Mouse (Mus musculus) MEL (cell line): ENCODE measurements at regions not wholly inside any gene's neighbourhood (a gene's known extent, or its start where the extent isn't known, plus 50 kb on each side); places are given as distances from the start of the nearest gene placed in this dataset.

Source experiments
- DNase-seq: peaks from one replicate; pipeline ENCODE4 v3.0.0; 2011; ENCODE audit warnings: low read depth, low spot score
- H3K27ac ChIP-seq: 2 replicates; pipeline ENCODE4 v1.5.1; 2012; ENCODE audit warnings: low read depth, mild to moderate bottlenecking, control low read depth, low read length, moderate library complexity; ENCODE audit not compliant: control insufficient read depth
- H3K27me3 ChIP-seq, 2 experiments: fragments of 150-350 bp in 1 of 2; sonication (generic) in 1 of 2; 2 replicates each; pipeline ENCODE4 v1.6.1; 2012; ENCODE audit warnings: low read length in 2 of 2, mild to moderate bottlenecking in 2 of 2, improper control_type of control experiment in 1 of 2, moderate library complexity in 1 of 2; ENCODE audit not compliant: insufficient read depth in 2 of 2, control insufficient read depth in 1 of 2
- H3K36me3 ChIP-seq, 2 experiments: 2 replicates each; pipeline ENCODE4 v1.6.1; 2012 to 2014; ENCODE audit warnings: low read length in 2 of 2, improper control_type of control experiment in 1 of 2, inconsistent platforms in 1 of 2, mild to moderate bottlenecking in 1 of 2; ENCODE audit not compliant: insufficient read depth in 2 of 2, control insufficient read depth in 1 of 2
- H3K4me1 ChIP-seq, 2 experiments: fragments of 150-350 bp in 1 of 2; sonication (generic) in 1 of 2; 2 replicates each; pipeline ENCODE4 v1.6.1; 2012; ENCODE audit warnings: low read length in 2 of 2, improper control_type of control experiment in 1 of 2, mild to moderate bottlenecking in 1 of 2; ENCODE audit not compliant: insufficient read depth in 2 of 2, control insufficient read depth in 1 of 2
- H3K4me3 ChIP-seq, 2 experiments: fragments of 150-350 bp in 1 of 2; sonication (generic) in 1 of 2; 2 replicates each; pipeline ENCODE4 v1.5.1; 2012; ENCODE audit warnings: low read depth in 2 of 2, low read length in 2 of 2, mild to moderate bottlenecking in 2 of 2, moderate library complexity in 2 of 2, control low read depth in 1 of 2, improper control_type of control experiment in 1 of 2; ENCODE audit not compliant: control insufficient read depth in 1 of 2, insufficient read depth in 1 of 2
- H3K79me2 ChIP-seq: 2 replicates; pipeline ENCODE4 v1.6.1; 2012; ENCODE audit warnings: mild to moderate bottlenecking, low read length, moderate library complexity; ENCODE audit not compliant: control insufficient read depth, poor library complexity, insufficient read depth
- H3K9ac ChIP-seq: 2 replicates; pipeline ENCODE4 v1.6.1; 2012; ENCODE audit warnings: low read depth, mild to moderate bottlenecking, control low read depth, low read length, moderate library complexity; ENCODE audit not compliant: control insufficient read depth, poor library complexity, severe bottlenecking
- H3K9me3 ChIP-seq: fragments of 150-350 bp; sonication (generic); replicated peaks from 2 replicates; pipeline ENCODE4 v1.6.1; 2012; ENCODE audit warnings: mild to moderate bottlenecking, low read length, improper control_type of control experiment, moderate library complexity; ENCODE audit not compliant: insufficient read depth
- BHLHE40 ChIP-seq: IDR thresholded peaks from 2 replicates; pipeline ENCODE4 v1.6.1; 2012; ENCODE audit warnings: low read depth, mild to moderate bottlenecking, inconsistent platforms, low read length, improper control_type of control experiment, borderline replicate concordance
- CHD1 ChIP-seq: IDR thresholded peaks from 2 replicates; pipeline ENCODE4 v1.6.1; 2012; ENCODE audit warnings: low read depth, mild to moderate bottlenecking, inconsistent platforms, low read length, improper control_type of control experiment
- CHD2 ChIP-seq: IDR thresholded peaks from 2 replicates; pipeline ENCODE4 v1.6.1; 2011; ENCODE audit warnings: low read length, improper control_type of control experiment
- ELF1 ChIP-seq: IDR thresholded peaks from 2 replicates; pipeline ENCODE4 v1.6.1; 2014; ENCODE audit warnings: low read depth, mild to moderate bottlenecking, inconsistent platforms, low read length, improper control_type of control experiment, moderate library complexity
- GABPA ChIP-seq: IDR thresholded peaks from 2 replicates; pipeline ENCODE4 v1.6.1; 2012; ENCODE audit warnings: low read depth, mild to moderate bottlenecking, inconsistent platforms, low read length, improper control_type of control experiment, moderate library complexity
- GATA1 ChIP-seq: IDR thresholded peaks from 2 replicates; pipeline ENCODE4 v1.6.1; 2011; ENCODE audit warnings: low read depth, low read length, improper control_type of control experiment
- HCFC1 ChIP-seq: IDR thresholded peaks from 2 replicates; pipeline ENCODE4 v1.6.1; 2012; ENCODE audit warnings: low read depth, mild to moderate bottlenecking, inconsistent platforms, low read length, improper control_type of control experiment, moderate library complexity
- JUND ChIP-seq: IDR thresholded peaks from 2 replicates; pipeline ENCODE4 v1.6.1; 2011; ENCODE audit warnings: low read depth, mild to moderate bottlenecking, improper control_type of control experiment, low read length
- KAT2A ChIP-seq: conservative IDR thresholded peaks from 2 replicates; pipeline ENCODE4 v1.6.1; 2012; ENCODE audit warnings: low read depth, low read length, improper control_type of control experiment, inconsistent platforms
- MAX ChIP-seq: IDR thresholded peaks from 2 replicates; pipeline ENCODE4 v1.6.1; 2011; ENCODE audit warnings: low read length, improper control_type of control experiment
- MYB ChIP-seq: IDR thresholded peaks from 2 replicates; pipeline ENCODE4 v1.6.1; 2011; ENCODE audit warnings: mild to moderate bottlenecking, low read depth, low read length, improper control_type of control experiment
- POLR2A ChIP-seq, 2 experiments: IDR thresholded peaks; 2 replicates each; pipeline ENCODE4 v1.6.1; 2011 to 2012; ENCODE audit warnings: low read length in 2 of 2, mild to moderate bottlenecking in 2 of 2, control low read depth in 1 of 2, improper control_type of control experiment in 1 of 2, low read depth in 1 of 2, moderate library complexity in 1 of 2; ENCODE audit not compliant: control insufficient read depth in 1 of 2, insufficient read depth in 1 of 2, poor library complexity in 1 of 2
- POLR2AphosphoS2 ChIP-seq: IDR thresholded peaks from 2 replicates; pipeline ENCODE4 v1.6.1; 2011; ENCODE audit warnings: low read length, improper control_type of control experiment
- POLR2AphosphoS5 ChIP-seq: IDR thresholded peaks from 2 replicates; pipeline ENCODE4 v1.6.1; 2012; ENCODE audit warnings: low read depth, borderline replicate concordance, mild to moderate bottlenecking, inconsistent platforms, low read length, moderate library complexity, mixed read lengths
- RAD21 ChIP-seq: IDR thresholded peaks from 2 replicates; pipeline ENCODE4 v1.6.1; 2011; ENCODE audit warnings: mild to moderate bottlenecking, low read depth, low read length, improper control_type of control experiment
- RCOR1 ChIP-seq: IDR thresholded peaks from 2 replicates; pipeline ENCODE4 v1.6.1; 2012; ENCODE audit warnings: low read depth, mild to moderate bottlenecking, inconsistent platforms, low read length, improper control_type of control experiment
- SIN3A ChIP-seq: IDR thresholded peaks from 2 replicates; pipeline ENCODE4 v1.6.1; 2012; ENCODE audit warnings: low read length, improper control_type of control experiment, inconsistent platforms
- SMC3 ChIP-seq: IDR thresholded peaks from 2 replicates; pipeline ENCODE4 v1.6.1; 2011; ENCODE audit warnings: low read depth, low read length, improper control_type of control experiment
- TAL1 ChIP-seq: IDR thresholded peaks from 2 replicates; pipeline ENCODE4 v1.6.1; 2012; ENCODE audit warnings: mild to moderate bottlenecking, inconsistent platforms, low read length, moderate library complexity, mixed read lengths
- UBTF ChIP-seq: IDR thresholded peaks from 2 replicates; pipeline ENCODE4 v1.6.1; 2012; ENCODE audit warnings: low read depth, mild to moderate bottlenecking, inconsistent platforms, low read length, improper control_type of control experiment, moderate library complexity, borderline replicate concordance; ENCODE audit not compliant: insufficient read depth
- USF1 ChIP-seq: IDR thresholded peaks from 2 replicates; pipeline ENCODE4 v1.6.1; 2014; ENCODE audit warnings: low read depth, mild to moderate bottlenecking, inconsistent platforms, low read length, improper control_type of control experiment, moderate library complexity
- ZC3H11A ChIP-seq: IDR thresholded peaks from 2 replicates; pipeline ENCODE4 v1.6.1; 2012; ENCODE audit warnings: low read depth, mild to moderate bottlenecking, inconsistent platforms, low read length, improper control_type of control experiment
- ZKSCAN1 ChIP-seq: IDR thresholded peaks from 2 replicates; pipeline ENCODE4 v1.6.1; 2012; ENCODE audit warnings: low read depth, mild to moderate bottlenecking, inconsistent platforms, low read length, improper control_type of control experiment, moderate library complexity
- ZMIZ1 ChIP-seq: IDR thresholded peaks from 2 replicates; pipeline ENCODE4 v1.6.1; 2012; ENCODE audit warnings: low read depth, mild to moderate bottlenecking, inconsistent platforms, low read length, improper control_type of control experiment, moderate library complexity
- ZNF384 ChIP-seq: IDR thresholded peaks from 2 replicates; pipeline ENCODE4 v1.6.1; 2012; ENCODE audit warnings: low read depth, mild to moderate bottlenecking, inconsistent platforms, low read length, improper control_type of control experiment

DNA sequence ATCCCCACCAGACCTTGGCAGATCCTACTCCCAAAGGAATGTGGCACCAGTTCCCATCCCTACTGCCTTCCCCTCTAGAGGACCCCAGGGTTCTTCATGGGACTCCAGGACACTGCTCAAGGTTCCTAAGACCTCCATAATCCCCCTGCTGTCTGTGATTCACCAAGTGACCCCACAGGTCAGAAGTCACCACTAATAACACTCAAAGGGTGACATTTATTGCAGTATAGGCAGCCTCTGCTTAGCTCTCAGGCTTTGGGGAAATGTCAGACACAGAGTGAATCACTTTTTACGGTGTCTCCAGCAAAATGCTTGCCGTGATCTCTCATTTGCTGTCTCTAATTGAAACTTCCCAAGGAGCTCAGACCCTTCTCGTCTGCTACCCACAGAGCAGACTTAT, 209.1 kb upstream of the Csf3r start:
- Histone ChIP-seq H3K4me3 (no peak overlapping the region), H3K9me3 (no peaks in the 10 kb centered on the region), H3K36me3 (no peaks in the 10 kb centered on the region), H3K79me2 (no peaks in the 10 kb centered on the region), H3K27ac (no peak overlapping the region), H3K4me1 (no peaks in the 10 kb centered on the region), H3K9ac (no peak overlapping the region), H3K27me3 (no peaks in the 10 kb centered on the region)
- no peak for DNase-seq
- TF ChIP-seq POLR2A (IDR thresholded peaks at IDR 0.05; ENCODE audit: control insufficient read depth in 1 of 2, insufficient read depth in 1 of 2, low read depth in 1 of 2, low read length in 2 of 2, poor library complexity in 1 of 2): no peak
- no peak for TF ChIP-seq ZKSCAN1

DNA sequence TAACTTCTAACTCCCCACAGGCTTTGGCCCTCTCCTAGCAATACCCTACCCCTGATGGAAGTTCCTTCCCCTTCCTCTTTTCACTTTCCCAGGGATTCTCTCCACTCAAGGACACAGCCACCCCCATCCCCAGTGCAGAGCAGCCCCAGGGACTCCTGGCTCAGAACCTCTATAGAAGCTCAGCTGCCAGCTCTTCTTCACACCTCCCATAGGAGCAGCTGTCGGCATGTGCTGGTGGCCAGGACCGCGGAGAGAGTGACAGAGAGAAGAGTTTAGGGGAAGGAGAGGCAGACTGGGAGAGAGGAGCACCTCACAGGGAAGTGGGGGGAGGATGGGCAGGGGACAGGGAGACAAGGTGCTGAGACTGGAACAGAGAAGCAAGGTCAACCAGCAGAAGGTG, 199.8 kb upstream of the Csf3r start:
- Histone ChIP-seq H3K27ac (no peak overlapping the region), H3K36me3 (no peaks in the 10 kb centered on the region), H3K27me3 (no peaks in the 10 kb centered on the region), H3K4me3 (no peak overlapping the region), H3K79me2 (no peaks in the 10 kb centered on the region), H3K4me1 (no peaks in the 10 kb centered on the region), H3K9me3 (no peaks in the 10 kb centered on the region), H3K9ac (no peak overlapping the region)
- no peak for TF ChIP-seq BHLHE40
- no peak for TF ChIP-seq UBTF
- no peak for TF ChIP-seq TAL1
- no peak for TF ChIP-seq POLR2AphosphoS2
- TF ChIP-seq ELF1: no peak
- no peak for TF ChIP-seq KAT2A
- TF ChIP-seq SIN3A: no peak
- no peak for TF ChIP-seq HCFC1
- no peak for TF ChIP-seq MYB
- no peak for TF ChIP-seq CHD1
- DNase-seq: no peak

DNA sequence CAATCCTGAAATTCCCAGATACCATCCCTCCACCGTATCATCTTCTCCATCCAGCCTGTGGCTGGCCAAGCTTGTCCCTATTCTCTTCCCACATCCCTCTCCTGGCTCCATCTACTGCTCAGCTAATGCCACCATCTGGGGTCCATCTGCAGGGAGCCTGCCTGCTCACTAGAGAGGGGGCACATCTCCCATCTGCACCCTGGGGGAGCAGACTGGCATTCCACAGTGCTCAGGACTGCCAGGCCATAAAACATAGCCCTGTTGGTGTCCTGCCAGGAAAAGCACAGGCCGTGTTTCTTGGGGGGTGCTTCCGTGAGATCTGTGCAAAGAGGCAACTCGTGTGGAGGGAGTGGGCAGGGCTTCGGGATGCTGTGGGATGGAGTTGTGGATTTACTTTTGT, 197.9 kb upstream of the Csf3r start:
- no peaks in the 10 kb centered on the region for H3K9me3 ChIP-seq
- H3K4me3 ChIP-seq: no peak overlapping the region
- no peaks in the 10 kb centered on the region for H3K36me3 ChIP-seq
- no peaks in the 10 kb centered on the region for H3K79me2 ChIP-seq
- no peak for DNase-seq
- no peaks in the 10 kb centered on the region for H3K4me1 ChIP-seq
- H3K27ac ChIP-seq: no peak overlapping the region
- H3K9ac ChIP-seq: no peak overlapping the region
- H3K27me3 ChIP-seq: no peaks in the 10 kb centered on the region
- TF ChIP-seq JUND (no peak), GABPA (no peak), MYB (no peak), ZMIZ1 (no peak), POLR2AphosphoS5 (no peak), USF1 (no peak), RCOR1 (no peak), CHD1 (no peak), CHD2 (no peak), MAX (no peak), ZKSCAN1 (no peak), GATA1 (no peak), ZC3H11A (no peak), SMC3 (no peak), KAT2A (no peak), UBTF (no peak), RAD21 (no peak), ZNF384 (no peak)
